In the genomic region with DNA sequence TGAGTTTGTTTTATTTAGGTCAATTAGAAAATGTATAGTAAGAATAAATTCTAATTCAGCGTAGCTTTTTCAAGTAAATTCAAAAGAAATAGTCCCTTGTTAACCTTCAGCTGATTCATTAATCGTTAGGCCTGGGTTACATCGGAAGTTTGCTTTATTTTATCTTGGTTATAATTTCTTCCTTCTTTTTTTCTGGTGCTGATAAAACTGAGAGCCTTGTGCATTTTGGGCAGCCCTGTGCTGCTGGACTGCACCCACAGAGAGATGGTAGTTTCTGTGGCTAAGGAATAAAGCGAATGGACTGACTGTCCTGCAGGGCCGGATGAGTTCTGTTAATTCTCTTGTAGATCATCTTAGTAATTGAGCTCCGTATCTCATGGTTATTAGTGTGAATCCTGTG, we compare ENCODE assay signal across 35 mouse cellular contexts.
"Had no signal": no experiment of that assay in that cellular context is flagged by ENCODE, and none has a peak within 500 bp of the region (broad histone marks: within the 10 kb centered on the region; RNA-seq: fewer than 3 reads in every experiment).

No protein-coding gene starts in this region.

- H3K9me3 ChIP-seq: heart, embryonic 10.5 days; heart, embryonic 12.5 days; heart, embryonic 13.5 days; heart, embryonic 15.5 days; hindbrain, embryonic 10.5 days; hindbrain, embryonic 12.5 days; hindbrain, embryonic 13.5 days; hindbrain, embryonic 15.5 days; intestine, embryonic 15.5 days; kidney, embryonic 15.5 days had no signal

- DNase-seq: heart, adult 2 months; heart, postnatal 10 days; heart, postnatal 14 days; heart, postnatal 36 days; heart, postnatal 4 days; kidney, adult 11 months; kidney, adult 18-20 months; kidney, adult 2 months; kidney, adult 8-10 months; kidney, adult 9 months; kidney, postnatal 10 days; kidney, postnatal 14 days; kidney, postnatal 25 days; kidney, postnatal 36 days; kidney, postnatal 4 days; layer of hippocampus, adult 9-11 months; layer of hippocampus, postnatal 36 days had no signal

- H3K9ac ChIP-seq: heart, embryonic 15.5 days; hindbrain, embryonic 12.5 days; hindbrain, embryonic 13.5 days; hindbrain, embryonic 14.5 days; hindbrain, embryonic 15.5 days; intestine, embryonic 15.5 days; kidney, embryonic 15.5 days had no signal

- H3K27me3 ChIP-seq: heart, embryonic 12.5 days; heart, embryonic 13.5 days; heart, embryonic 15.5 days; hindbrain, embryonic 12.5 days; hindbrain, embryonic 13.5 days; hindbrain, embryonic 15.5 days; intestine, embryonic 15.5 days; kidney, embryonic 15.5 days had no signal

- H3K4me2 ChIP-seq: heart, embryonic 11.5 days; heart, embryonic 12.5 days; heart, embryonic 13.5 days; heart, embryonic 15.5 days; hindbrain, embryonic 12.5 days; hindbrain, embryonic 13.5 days; hindbrain, embryonic 14.5 days; hindbrain, embryonic 15.5 days; intestine, embryonic 15.5 days; kidney, embryonic 15.5 days had no signal

- ATAC-seq: hindbrain, embryonic 16.5 days; hindbrain, postnatal 0 days; inflammation-experienced regulatory T-cells, adult 6 months; intestine, embryonic 15.5 days; intestine, embryonic 16.5 days; intestine, postnatal 0 days had no signal

- H3K27ac ChIP-seq: heart, adult 2 months; heart, embryonic 13.5 days; heart, embryonic 15.5 days; hindbrain, embryonic 10.5 days; hindbrain, embryonic 12.5 days; hindbrain, embryonic 13.5 days; hindbrain, embryonic 14.5 days; hindbrain, embryonic 15.5 days; hindbrain, postnatal 0 days; intestine, embryonic 15.5 days; kidney, postnatal 0 days had no signal

- H3K4me3 ChIP-seq: heart, adult 2 months; heart, embryonic 10.5 days; heart, embryonic 12.5 days; heart, embryonic 13.5 days; heart, embryonic 15.5 days; hindbrain, embryonic 10.5 days; hindbrain, embryonic 12.5 days; hindbrain, embryonic 13.5 days; hindbrain, embryonic 15.5 days; intestine, embryonic 15.5 days; kidney, embryonic 15.5 days had no signal
